12 mouse cellular contexts compared by ENCODE assay signal in genomic region chr7:16584384-16584783, GRCm38 (mm10). TPM values are rescaled to one million over a fixed set of nuclear protein-coding genes. Genes with fewer than 3 reads are reported as not detected.
DNase-seq lines count a peak whose midpoint lies in the region; ATAC-seq lines count a peak whose summit lies in the region.
"Had no signal": no experiment of that assay in that cellular context is flagged by ENCODE, and none has a peak within 500 bp of the region (broad histone marks: within the 10 kb centered on the region; RNA-seq: fewer than 3 reads in every experiment).

No protein-coding gene starts in this region.

- H3K27me3 ChIP-seq in forebrain, embryonic 16.5 days (replicated peaks; ENCODE audit: control insufficient read depth, insufficient read depth, low read length): no peaks in the 10 kb centered on the region
- H3K27me3 ChIP-seq: liver, embryonic 13.5 days had no signal

- H3K36me3 ChIP-seq in forebrain, embryonic 16.5 days (ENCODE audit: control insufficient read depth, insufficient read depth): no peaks in the 10 kb centered on the region
- H3K36me3 ChIP-seq: liver, embryonic 13.5 days had no signal

- H3K4me2 ChIP-seq in forebrain, embryonic 16.5 days (ENCODE audit: low read length): no peak overlapping the region
- H3K4me2 ChIP-seq: hindbrain, embryonic 14.5 days; liver, embryonic 13.5 days had no signal

- no peak overlapping the region for H3K27ac ChIP-seq in forebrain, embryonic 16.5 days (ENCODE audit: low read length)
- H3K27ac ChIP-seq: hindbrain, embryonic 14.5 days; kidney, postnatal 0 days; liver, embryonic 13.5 days had no signal

- H3K4me3 ChIP-seq in forebrain, embryonic 16.5 days (replicated peaks; ENCODE audit: low read length): no peak overlapping the region
- H3K4me3 ChIP-seq: liver, embryonic 13.5 days had no signal

- H3K4me1 ChIP-seq in forebrain, embryonic 16.5 days (replicated peaks; ENCODE audit: control insufficient read depth, insufficient read depth, low read length): peaks cover 13% of the 10 kb centered on the region

- peak; percentile 43 for DNase-seq in cerebellum, adult 11 months
- peak; percentile 39 for DNase-seq in kidney, adult 9 months
- no peak for DNase-seq in kidney, adult 8-10 months
- DNase-seq in 3T3-L1 (ENCODE audit: low read depth, low spot score): peak; percentile 9
- peak; percentile 43 to 64 for DNase-seq in cerebellum, postnatal 25 days
- DNase-seq in layer of hippocampus, adult 8-10 months (ENCODE audit: low spot score in 2 of 2): no peak
- DNase-seq: liver, embryonic 13.5 days; spleen, adult 18-20 months had no signal

- ATAC-seq in cerebellum, adult (ENCODE audit: insufficient number of reproducible peaks, low FRiP score, low TSS enrichment): no peak; the same call in 1 of the 2 replicates
- no peak for ATAC-seq in forebrain, embryonic 16.5 days

- H3K9me3 ChIP-seq in forebrain, embryonic 16.5 days (ENCODE audit: control insufficient read depth, low read length): no peaks in the 10 kb centered on the region
- H3K9me3 ChIP-seq: liver, embryonic 13.5 days had no signal

- no peak overlapping the region for H3K9ac ChIP-seq in forebrain, embryonic 16.5 days (replicated peaks; ENCODE audit: low read depth, low read length)
- H3K9ac ChIP-seq: hindbrain, embryonic 14.5 days; liver, embryonic 13.5 days had no signal

RNA-seq across cellular contexts. Expression of gene Arhgap35, which starts 30.4 kb away (rescaled TPM):
- total RNA-seq in layer of hippocampus, adult 8-10 months (2022): 100 to 1,000 TPM; 115 to 133 (median 122) TPM
- 41.2 and 41.5 TPM in 2 replicates for polyA plus RNA-seq in forebrain, embryonic 16.5 days (2015; fragmentation: Nextera tagmentation; extraction: Ambion mirVana)

Comparison
In these comparisons a context has a peak if more than half of its experiments do, and no peak if none do; other contexts are left out.
1. DNase-seq: peak in cerebellum, adult 11 months (single experiment), kidney, adult 9 months (single experiment), 3T3-L1 (single experiment) and cerebellum, postnatal 25 days (2 of 2); none in kidney, adult 8-10 months (0 of 2) and layer of hippocampus, adult 8-10 months (0 of 2).